11 mouse cellular contexts compared by ENCODE assay signal in genomic region chr19:16260435-16260832, GRCm38 (mm10).
DNase-seq lines count a peak whose midpoint lies in the region; ATAC-seq and TF ChIP-seq lines count a peak whose summit lies in the region.
"Had no signal": no experiment of that assay in that cellular context is flagged by ENCODE, and none has a peak within 500 bp of the region (broad histone marks: within the 10 kb centered on the region; RNA-seq: fewer than 3 reads in every experiment).

No protein-coding gene starts in this region.

- H3K4me2 ChIP-seq in heart, postnatal 0 days (ENCODE audit: low read depth, low read length): no peak overlapping the region
- no peak overlapping the region for H3K4me2 ChIP-seq in stomach, postnatal 0 days (replicated peaks; ENCODE audit: low read depth)
- H3K4me2 ChIP-seq: neural tube, embryonic 13.5 days had no signal

- no peaks in the 10 kb centered on the region for H3K9me3 ChIP-seq in heart, postnatal 0 days (replicated peaks; ENCODE audit: control insufficient read depth, low read length)
- H3K9me3 ChIP-seq in heart, embryonic 10.5 days: no peaks in the 10 kb centered on the region
- no peaks in the 10 kb centered on the region for H3K9me3 ChIP-seq in stomach, postnatal 0 days (ENCODE audit: control insufficient read depth, low read length)
- H3K9me3 ChIP-seq: neural tube, embryonic 13.5 days had no signal

- H3K4me1 ChIP-seq in heart, postnatal 0 days (ENCODE audit: control insufficient read depth, insufficient read depth): peaks cover 25% of the 10 kb centered on the region
- H3K4me1 ChIP-seq in heart, embryonic 10.5 days: peaks cover 34% of the 10 kb centered on the region
- H3K4me1 ChIP-seq in stomach, postnatal 0 days (replicated peaks; ENCODE audit: control insufficient read depth, insufficient read depth): 0 out of 2 replicates have a peak, but pooled peaks cover 4% of the 10 kb centered on the region

- no peaks in the 10 kb centered on the region for H3K27me3 ChIP-seq in heart, postnatal 0 days (ENCODE audit: control insufficient read depth, insufficient read depth, low read length)
- no peaks in the 10 kb centered on the region for H3K27me3 ChIP-seq in heart, embryonic 10.5 days (ENCODE audit: insufficient read depth, poor library complexity, severe bottlenecking)
- no peaks in the 10 kb centered on the region for H3K27me3 ChIP-seq in stomach, postnatal 0 days (ENCODE audit: control insufficient read depth, insufficient read depth, low read length)
- H3K27me3 ChIP-seq: neural tube, embryonic 13.5 days had no signal

- intact Hi-C loops in left cerebral cortex, postnatal 14 days (cut with DNase I): no loop called here

- no peak overlapping the region for H3K27ac ChIP-seq in heart, postnatal 0 days (ENCODE audit: low read depth)
- no peak overlapping the region for H3K27ac ChIP-seq in heart, embryonic 10.5 days
- H3K27ac ChIP-seq in stomach, postnatal 0 days (replicated peaks): no peak overlapping the region
- H3K27ac ChIP-seq: neural tube, embryonic 13.5 days had no signal

- H3K9ac ChIP-seq in heart, postnatal 0 days (replicated peaks; ENCODE audit: low read depth, low read length): no peak overlapping the region
- H3K9ac ChIP-seq in stomach, postnatal 0 days (ENCODE audit: low read length): no peak overlapping the region
- H3K9ac ChIP-seq: neural tube, embryonic 13.5 days had no signal

- H3K36me3 ChIP-seq in heart, postnatal 0 days (replicated peaks; ENCODE audit: control insufficient read depth, insufficient read depth, low read length): no peaks in the 10 kb centered on the region
- no peaks in the 10 kb centered on the region for H3K36me3 ChIP-seq in heart, embryonic 10.5 days
- H3K36me3 ChIP-seq in stomach, postnatal 0 days (ENCODE audit: control insufficient read depth, insufficient read depth, low read length): no peaks in the 10 kb centered on the region
- H3K36me3 ChIP-seq: neural tube, embryonic 13.5 days had no signal

- DNase-seq in heart, postnatal 0 days (ENCODE audit: low spot score): no peak
- no peak for DNase-seq in heart, embryonic 10.5 days (ENCODE audit: low spot score)
- peak; percentile 39 for DNase-seq in thymus, postnatal 0 days (ENCODE audit: low spot score)
- DNase-seq in thymus, postnatal 25 days: no peak
- peak; percentile 53 for DNase-seq in embryo, embryonic 10.5 days (ENCODE audit: low spot score)
- no peak for DNase-seq in stomach, postnatal 0 days (ENCODE audit: low spot score)
- no peak for DNase-seq in ovary, postnatal 10 days (ENCODE audit: low spot score)
- no peak for DNase-seq in left cerebral cortex, postnatal 14 days (ENCODE audit: low spot score in 2 of 2)
- DNase-seq: cerebellum, adult 11-12 months; lung, adult 2 months had no signal

- WGBS in heart, postnatal 0 days: 57% methylated on average over 2 of the region's 2 CpGs
- 68% methylated on average over 2 of the region's 2 CpGs for WGBS in heart, embryonic 10.5 days
- WGBS in stomach, postnatal 0 days: 80% methylated on average over 2 of the region's 2 CpGs

- no peak overlapping the region for H3K4me3 ChIP-seq in heart, postnatal 0 days (ENCODE audit: low read depth, low read length)
- no peak overlapping the region for H3K4me3 ChIP-seq in heart, embryonic 10.5 days
- no peak overlapping the region for H3K4me3 ChIP-seq in stomach, postnatal 0 days (ENCODE audit: low read depth, low read length)
- H3K4me3 ChIP-seq: neural tube, embryonic 13.5 days had no signal

- no peak for ATAC-seq in heart, postnatal 0 days (ENCODE audit: insufficient read depth, low read depth)
- ATAC-seq in stomach, postnatal 0 days (ENCODE audit: low FRiP score, low TSS enrichment): no peak

- TF ChIP-seq EP300 in heart, postnatal 0 days (IDR thresholded peaks at IDR 0.05; ENCODE audit: low read depth): no peak
- no peak for TF ChIP-seq EP300 in stomach, postnatal 0 days (optimal IDR thresholded peaks at IDR 0.05)

- 0 out of 2 replicates have a peak, but pooled peaks have one; percentile 28 for TF ChIP-seq CTCF in heart, postnatal 0 days (IDR thresholded peaks at IDR 0.05; ENCODE audit: low read depth)
- TF ChIP-seq CTCF in stomach, postnatal 0 days (IDR thresholded peaks at IDR 0.05; ENCODE audit: low read depth): peak; percentile 63

Comparison
In these comparisons a context has a peak if more than half of its experiments do, and no peak if none do; other contexts are left out.
1. DNase-seq: peak in thymus, postnatal 0 days (single experiment) and embryo, embryonic 10.5 days (single experiment); none in heart, postnatal 0 days (single experiment), heart, embryonic 10.5 days (single experiment), thymus, postnatal 25 days (single experiment), stomach, postnatal 0 days (single experiment), ovary, postnatal 10 days (single experiment) and left cerebral cortex, postnatal 14 days (0 of 2).